Mouse (Mus musculus) kidney, adult 2 months (tissue): ENCODE results near the gene Trit1.

ENCODE experiments used
- CTCF ChIP-seq: fragments of 200-500 bp; conservative IDR thresholded peaks from 2 replicates; pipeline ENCODE4 v1.5.1; 2011; ENCODE audit warnings: low read depth, mild to moderate bottlenecking, control low read depth, low read length, moderate library complexity, mixed read lengths; ENCODE audit not compliant: insufficient read depth, insufficient read length
- POLR2A ChIP-seq: fragments of 200-500 bp; IDR thresholded peaks from one replicate; pipeline ENCODE4 v1.6.1; 2011; ENCODE audit warnings: low read depth, low read length, control low read depth

- TF ChIP-seq CTCF (no peak), POLR2A (no peak)
These were observed 48.3 kb upstream of the Trit1 start for GRCm38 (mm10) chr4:122968106-122968505.
